Mouse (Mus musculus): Measurements from ENCODE around the gene Zfp993. TPM values are rescaled to one million over a fixed set of nuclear protein-coding genes. Genes with fewer than 3 reads are reported as not detected.
"Not testable (repeated sequence)": the region's sequence is repeated elsewhere in the genome, so short reads cannot be mapped to it uniquely, and the experiment has no call there.

The Zfp993 gene
- polyA plus RNA-seq (2017; shearing (Covaris generic)) = 10 to 100 TPM in 2 of 3 experiments, 1 to 10 TPM in 1; 5.5 to 23.2 (median 12.0) TPM

GRCm38 (mm10) chr4:146610774-146611400, at the start of gene Zfp993:
Gene Zfp993 (plus strand): TSS chr4:146610961.
- ATAC-seq = peak; percentile 88

- ATAC-seq = peak; percentile 75
These were observed 30.6 kb upstream of the Zfp993 start for GRCm38 (mm10) chr4:146579905-146580873.

- ATAC-seq = not testable (repeated sequence)
These were observed 7.0 kb upstream of the Zfp993 start for GRCm38 (mm10) chr4:146603578-146604399.

GRCm38 (mm10) chr4:146644367-146644766, 33.6 kb downstream of the Zfp993 start:
- not testable (repeated sequence) for ATAC-seq

- not testable (repeated sequence) for ATAC-seq
These were observed 38.9 kb downstream of the Zfp993 start for GRCm38 (mm10) chr4:146649641-146650040.

GRCm38 (mm10) chr4:146650115-146650514, 39.4 kb downstream of the Zfp993 start:
- ATAC-seq = not testable (repeated sequence)

GRCm38 (mm10) chr4:146650639-146651038, 39.9 kb downstream of the Zfp993 start:
- not testable (repeated sequence) for ATAC-seq

Other genes with a start within 250 kb of the Zfp993 start
- 1 to 10 TPM; 2.8 to 4.0 (median 3.0) TPM for gene Zfp992, start 161.9 kb upstream of the Zfp993 start, polyA plus RNA-seq (2017; shearing (Covaris generic))
- under 1 TPM in 2 of 3 experiments, not detected in 1; 0.20 to 0.40 TPM for gene Zfp981, start 108.9 kb upstream of the Zfp993 start, polyA plus RNA-seq (2017; shearing (Covaris generic))